Mouse (Mus musculus): Measurements from ENCODE around the gene 5730409E04Rik. TPM values are rescaled to one million over a fixed set of nuclear protein-coding genes. Genes with fewer than 3 reads are reported as not detected.

5730409E04Rik gene
- polyA plus RNA-seq (2015; fragmentation: Nextera tagmentation; extraction: Ambion mirVana) = 4.8 and 5.3 TPM in 2 replicates

- peak within 1 kb of the TSS; percentile 35 for H3K27ac ChIP-seq (replicated peaks)
- H3K27me3 ChIP-seq = peaks cover 15% of the 10 kb centered on the region; the same call in 1 of the 2 replicates
- under 1% methylated on average over 48 of the region's 48 CpGs for WGBS
- H3K4me1 ChIP-seq = peaks cover 7% of the 10 kb centered on the region; the same call in 1 of the 2 replicates
- H3K36me3 ChIP-seq = no peaks in the 10 kb centered on the region
- peak within 1 kb of the TSS; percentile 69 for H3K9ac ChIP-seq (replicated peaks)
- H3K4me3 ChIP-seq = peak within 1 kb of the TSS; percentile 62
- ATAC-seq (replicated peaks) = peak; percentile 83
- peak within 1 kb of the TSS; percentile 93 for H3K4me2 ChIP-seq (replicated peaks)
- no peaks in the 10 kb centered on the region for H3K9me3 ChIP-seq
Observed at GRCm38 (mm10) chr4:126609606-126610181, at the start of gene 5730409E04Rik. Gene 5730409E04Rik (plus strand): TSS chr4:126609818.

- Histone ChIP-seq H3K4me3 (no peak overlapping the region), H3K9ac (replicated peaks) (no peak overlapping the region), H3K4me2 (replicated peaks) (no peak overlapping the region), H3K27me3 (no peaks in the 10 kb centered on the region), H3K9me3 (no peaks in the 10 kb centered on the region), H3K36me3 (peaks cover 17% of the 10 kb centered on the region), H3K4me1 (no peaks in the 10 kb centered on the region), H3K27ac (replicated peaks) (no peak overlapping the region)
- 92% methylated on average over 6 of the region's 6 CpGs for WGBS
- no peak for ATAC-seq (replicated peaks)
Observed at GRCm38 (mm10) chr4:126563798-126564197, 45.8 kb upstream of the 5730409E04Rik start.

GRCm38 (mm10) chr4:126567243-126567642 is 42.4 kb upstream of the 5730409E04Rik start:
- Histone ChIP-seq H3K4me3 (no peak overlapping the region), H3K9me3 (no peaks in the 10 kb centered on the region), H3K27ac (replicated peaks) (no peak overlapping the region), H3K4me1 (no peaks in the 10 kb centered on the region), H3K4me2 (replicated peaks) (no peak overlapping the region), H3K27me3 (no peaks in the 10 kb centered on the region), H3K36me3 (peaks cover 18% of the 10 kb centered on the region), H3K9ac (replicated peaks) (no peak overlapping the region)
- 94% methylated on average over 4 of the region's 4 CpGs for WGBS
- ATAC-seq (replicated peaks) = no peak

- no peak overlapping the region for H3K27ac ChIP-seq (replicated peaks)
- H3K36me3 ChIP-seq = peaks cover 36% of the 10 kb centered on the region
- H3K27me3 ChIP-seq = no peaks in the 10 kb centered on the region
- no peak overlapping the region for H3K4me3 ChIP-seq
- H3K4me2 ChIP-seq (replicated peaks) = no peak overlapping the region
- H3K4me1 ChIP-seq = no peaks in the 10 kb centered on the region
- WGBS = 95% methylated on average over 3 of the region's 3 CpGs
- no peak for ATAC-seq (replicated peaks)
- no peak overlapping the region for H3K9ac ChIP-seq (replicated peaks)
- no peaks in the 10 kb centered on the region for H3K9me3 ChIP-seq
Observed at GRCm38 (mm10) chr4:126569783-126570182, 39.8 kb upstream of the 5730409E04Rik start.

- no peak for ATAC-seq (replicated peaks)
- Histone ChIP-seq H3K4me3 (no peak overlapping the region), H3K4me2 (replicated peaks) (no peak overlapping the region), H3K9me3 (no peaks in the 10 kb centered on the region), H3K27me3 (no peaks in the 10 kb centered on the region), H3K36me3 (peaks cover 41% of the 10 kb centered on the region), H3K9ac (replicated peaks) (no peak overlapping the region), H3K27ac (replicated peaks) (no peak overlapping the region), H3K4me1 (no peaks in the 10 kb centered on the region)
- WGBS = 94% methylated on average over 5 of the region's 5 CpGs
Observed at GRCm38 (mm10) chr4:126576281-126576680, 33.3 kb upstream of the 5730409E04Rik start.

GRCm38 (mm10) chr4:126577920-126578319 is 31.7 kb upstream of the 5730409E04Rik start:
- H3K36me3 ChIP-seq = peaks cover 34% of the 10 kb centered on the region
- H3K4me1 ChIP-seq = no peaks in the 10 kb centered on the region
- H3K27ac ChIP-seq (replicated peaks) = no peak overlapping the region
- no peaks in the 10 kb centered on the region for H3K9me3 ChIP-seq
- 97% methylated on average over 3 of the region's 3 CpGs for WGBS
- no peak for ATAC-seq (replicated peaks)
- no peak overlapping the region for H3K9ac ChIP-seq (replicated peaks)
- H3K4me2 ChIP-seq (replicated peaks) = no peak overlapping the region
- H3K4me3 ChIP-seq = no peak overlapping the region
- no peaks in the 10 kb centered on the region for H3K27me3 ChIP-seq

- Histone ChIP-seq H3K4me2 (replicated peaks) (no peak overlapping the region), H3K9me3 (no peaks in the 10 kb centered on the region), H3K9ac (replicated peaks) (no peak overlapping the region), H3K4me3 (no peak overlapping the region), H3K27me3 (no peaks in the 10 kb centered on the region), H3K4me1 (no peaks in the 10 kb centered on the region), H3K36me3 (peaks cover 25% of the 10 kb centered on the region), H3K27ac (replicated peaks) (no peak overlapping the region)
- WGBS = 87% methylated on average over 2 of the region's 2 CpGs
- ATAC-seq (replicated peaks) = no peak
Observed at GRCm38 (mm10) chr4:126579077-126579476, 30.5 kb upstream of the 5730409E04Rik start.

- no peaks in the 10 kb centered on the region for H3K9me3 ChIP-seq
- 95% methylated on average over 13 of the region's 13 CpGs for WGBS
- no peak overlapping the region for H3K4me3 ChIP-seq
- no peak for ATAC-seq (replicated peaks)
- H3K27ac ChIP-seq (replicated peaks) = no peak overlapping the region
- no peak overlapping the region for H3K4me2 ChIP-seq (replicated peaks)
- no peak overlapping the region for H3K9ac ChIP-seq (replicated peaks)
- peaks cover 19% of the 10 kb centered on the region for H3K36me3 ChIP-seq
- no peaks in the 10 kb centered on the region for H3K4me1 ChIP-seq
- H3K27me3 ChIP-seq = no peaks in the 10 kb centered on the region
Observed at GRCm38 (mm10) chr4:126585739-126586138, 23.9 kb upstream of the 5730409E04Rik start.

GRCm38 (mm10) chr4:126592039-126592438 is 17.6 kb upstream of the 5730409E04Rik start:
- no peak for ATAC-seq (replicated peaks)
- no peak overlapping the region for H3K4me3 ChIP-seq
- 85% methylated on average over 6 of the region's 6 CpGs for WGBS
- H3K9me3 ChIP-seq = no peaks in the 10 kb centered on the region
- no peak overlapping the region for H3K9ac ChIP-seq (replicated peaks)
- no peak overlapping the region for H3K4me2 ChIP-seq (replicated peaks)
- H3K27me3 ChIP-seq = no peaks in the 10 kb centered on the region
- no peaks in the 10 kb centered on the region for H3K4me1 ChIP-seq
- H3K36me3 ChIP-seq = peaks cover 11% of the 10 kb centered on the region
- no peak overlapping the region for H3K27ac ChIP-seq (replicated peaks)

- Histone ChIP-seq H3K4me2 (replicated peaks) (no peak overlapping the region), H3K4me3 (no peak overlapping the region), H3K9me3 (no peaks in the 10 kb centered on the region), H3K27me3 (peaks cover 13% of the 10 kb centered on the region; the same call in 1 of the 2 replicates), H3K9ac (replicated peaks) (no peak overlapping the region), H3K27ac (replicated peaks) (no peak overlapping the region), H3K4me1 (peaks cover 15% of the 10 kb centered on the region), H3K36me3 (no peaks in the 10 kb centered on the region)
- 0 out of 2 replicates have a peak, but pooled peaks have one; percentile 27 for ATAC-seq (replicated peaks)
- WGBS = 33% methylated on average over 8 of the region's 8 CpGs
Observed at GRCm38 (mm10) chr4:126599971-126600754, 9.5 kb upstream of the 5730409E04Rik start.

- peak; percentile 94 for ATAC-seq (replicated peaks)
- Histone ChIP-seq H3K9ac (replicated peaks) (peak overlapping the region; percentile 28; the same call in 1 of the 2 replicates), H3K4me2 (replicated peaks) (peak overlapping the region; percentile 44), H3K9me3 (no peaks in the 10 kb centered on the region), H3K27me3 (peaks cover 22% of the 10 kb centered on the region; the same call in 1 of the 2 replicates), H3K27ac (replicated peaks) (peak overlapping the region; percentile 47; the same call in 1 of the 2 replicates), H3K4me3 (peak overlapping the region; percentile 26), H3K36me3 (no peaks in the 10 kb centered on the region), H3K4me1 (peaks cover 15% of the 10 kb centered on the region)
- whole genome bisulfite sequencing = 17% methylated on average over 22 of the region's 22 CpGs
Observed at GRCm38 (mm10) chr4:126601597-126602444, 7.8 kb upstream of the 5730409E04Rik start.

GRCm38 (mm10) chr4:126602445-126602762 is 7.2 kb upstream of the 5730409E04Rik start:
- 0% methylated on average over 6 of the region's 6 CpGs for WGBS
- peak overlapping the region; percentile 44 for H3K4me2 ChIP-seq (replicated peaks)
- peak; percentile 77 for ATAC-seq (replicated peaks)
- H3K9me3 ChIP-seq = no peaks in the 10 kb centered on the region
- no peaks in the 10 kb centered on the region for H3K36me3 ChIP-seq
- peak overlapping the region; percentile 26 for H3K4me3 ChIP-seq
- peaks cover 15% of the 10 kb centered on the region for H3K4me1 ChIP-seq
- H3K27me3 ChIP-seq = peaks cover 26% of the 10 kb centered on the region; the same call in 1 of the 2 replicates
- peak overlapping the region; percentile 28; the same call in 1 of the 2 replicates for H3K9ac ChIP-seq (replicated peaks)
- peak overlapping the region; percentile 39; the same call in 1 of the 2 replicates for H3K27ac ChIP-seq (replicated peaks)

Measured in forebrain, embryonic 15.5 days (tissue).